Mouse (Mus musculus) kidney, postnatal 0 days (tissue): ENCODE data around the gene Gm21637. TPM values are rescaled to one million over a fixed set of nuclear protein-coding genes. Genes with fewer than 3 reads are reported as not detected.
"Not testable (repeated sequence)": the region's sequence is repeated elsewhere in the genome, so short reads cannot be mapped to it uniquely, and the experiment has no call there.

Experiments
- ATAC-seq: fragments of 200-750 bp; cut with Nextera tagmentation; replicated peaks from 2 replicates; pipeline ENCODE4 v1.8.0; 2017; ENCODE audit warnings: low read depth, moderate number of reproducible peaks, moderate TSS enrichment, moderate library complexity; ENCODE audit not compliant: low FRiP score
- DNase-seq: peaks from one replicate; pipeline ENCODE4 v3.0.0-alpha.2; 2016; ENCODE audit warnings: low spot score
- H3K27ac ChIP-seq: fragments of 300-500 bp; sonication (generic); 2 replicates; pipeline ENCODE4 v1.5.1; 2014; ENCODE audit warnings: mild to moderate bottlenecking
- H3K27me3 ChIP-seq: fragments of 300-500 bp; sonication (generic); 2 replicates; pipeline ENCODE4 v1.6.1; 2014; ENCODE audit warnings: low read length, mixed read lengths; ENCODE audit not compliant: insufficient read depth
- H3K36me3 ChIP-seq: fragments of 300-500 bp; sonication (generic); 2 replicates; pipeline ENCODE4 v1.6.1; 2014; ENCODE audit warnings: low read length, mixed read lengths; ENCODE audit not compliant: insufficient read depth
- H3K4me1 ChIP-seq: fragments of 300-500 bp; sonication (generic); replicated peaks from 2 replicates; pipeline ENCODE4 v1.6.1; 2014; ENCODE audit warnings: antibody characterized with exemption, low read length, mixed read lengths; ENCODE audit not compliant: insufficient read depth
- H3K4me2 ChIP-seq: fragments of 300-500 bp; sonication (generic); 2 replicates; pipeline ENCODE4 v1.6.1; 2014; ENCODE audit warnings: mild to moderate bottlenecking, low read length, moderate library complexity, mixed read lengths
- H3K4me3 ChIP-seq: fragments of 300-500 bp; sonication (generic); replicated peaks from 2 replicates; pipeline ENCODE4 v1.5.1; 2014; ENCODE audit warnings: low read depth, low read length
- H3K9ac ChIP-seq: fragments of 300-500 bp; sonication (generic); 2 replicates; pipeline ENCODE4 v1.6.1; 2014; ENCODE audit warnings: low read depth, low read length
- H3K9me3 ChIP-seq: fragments of 300-500 bp; sonication (generic); replicated peaks from 2 replicates; pipeline ENCODE4 v1.6.1; 2016; ENCODE audit warnings: low read length, inconsistent platforms, mixed read lengths
- WGBS: fragments of 180-500 bp; shearing (Covaris S2); extraction: QIAGEN DNeasy Blood & Tissue Kit; methylation state at CpG from one replicate; pipeline ENCODE4 v1.1.7; 2014; 5-methylcytosine and 5-hydroxymethylcytosine counted together
- polyA plus RNA-seq: library from polyadenylated mRNA; unstranded; fragments of >200 nt; fragmentation: Nextera tagmentation; extraction: Ambion mirVana; gene quantifications from 2 replicates; pipeline ENCODE4 v1.2.1, GENCODE M21; 2015

Gene Gm21637
- not detected in 2 replicates for polyA plus RNA-seq

DNA sequence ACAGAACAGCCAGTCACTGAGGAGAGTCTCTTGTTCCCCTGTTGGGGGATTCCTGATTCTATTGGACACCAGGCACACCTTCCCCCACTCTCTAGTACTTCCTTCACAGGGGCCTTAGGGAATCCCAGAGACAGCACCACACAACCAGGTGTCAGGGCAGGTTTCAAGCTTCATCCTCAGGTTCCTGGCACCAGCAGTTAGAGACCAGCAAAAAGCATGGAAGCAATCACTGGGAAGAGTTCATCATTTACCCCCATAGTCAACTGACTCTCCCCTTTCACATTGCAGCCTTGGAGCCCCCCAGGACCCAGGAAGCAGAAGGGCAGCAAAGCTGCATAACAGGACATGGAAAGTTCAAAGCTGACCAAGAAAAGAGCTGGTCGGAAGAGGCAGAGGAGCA lies at the start of gene Gm21637:
TSS of gene Gm21637 (plus strand) at position 301 of the 400 bp plus-strand sequence.
- WGBS: no CpG with 5 or more reads among the region's 1 CpGs
- H3K36me3 ChIP-seq, H3K9ac ChIP-seq, H3K4me1 ChIP-seq, H3K27ac ChIP-seq, H3K4me3 ChIP-seq, H3K4me2 ChIP-seq, DNase-seq, H3K9me3 ChIP-seq, ATAC-seq, H3K27me3 ChIP-seq: not testable (repeated sequence)

Other genes starting within 250 kb of the Gm21637 start
- gene Btbd35f25, start 244.9 kb upstream of the Gm21637 start, polyA plus RNA-seq: not detected in 2 replicates
- gene Btbd35f22, start 85.8 kb downstream of the Gm21637 start, polyA plus RNA-seq: not detected in 2 replicates